Mouse (Mus musculus) gonadal fat pad, adult 2 months (tissue): ENCODE data around the gene Mdga1. TPM values are rescaled to one million over a fixed set of nuclear protein-coding genes. Genes with fewer than 3 reads are reported as not detected.

Source experiments
- DNase-seq: peaks from one replicate; pipeline ENCODE4 v3.0.0-alpha.2; 2012; ENCODE audit warnings: low read depth
- polyA plus RNA-seq: library from polyadenylated mRNA; depleted of rRNA; stranded (reverse); fragments of >200 nt; gene quantifications from 2 replicates; pipeline ENCODE4 v1.2.3, GENCODE M21; 2012; rRNA removed

Mdga1 gene
- polyA plus RNA-seq, result 1.3 and 1.7 TPM in 2 replicates

DNA sequence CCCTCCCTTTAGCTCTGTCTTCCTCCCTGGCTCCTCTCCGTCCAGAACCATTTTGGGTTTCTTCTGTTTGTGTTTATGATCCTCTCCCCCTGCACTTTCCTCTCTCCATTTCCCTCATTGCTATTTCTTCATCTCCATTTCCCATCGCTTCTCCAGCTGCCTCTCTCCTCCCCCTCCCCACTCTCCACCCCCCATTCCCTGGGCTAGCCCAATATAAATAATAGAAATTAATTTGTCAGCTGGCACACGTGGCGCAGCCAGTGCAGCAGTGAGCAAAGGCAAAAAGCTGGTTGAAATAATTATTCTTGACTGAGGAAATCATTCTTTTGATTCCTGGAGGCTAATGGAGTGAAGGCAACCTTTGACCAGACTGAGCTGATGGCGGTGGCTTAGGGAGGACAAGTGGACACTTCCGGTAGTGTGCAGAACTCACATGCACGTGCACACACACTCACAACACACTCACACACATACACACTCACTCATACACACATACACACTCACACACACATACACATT is at the start of gene Mdga1:
Gene Mdga1 (minus strand): TSS at position 51 of the 519 bp plus-strand sequence.
- no peak for DNase-seq

DNA sequence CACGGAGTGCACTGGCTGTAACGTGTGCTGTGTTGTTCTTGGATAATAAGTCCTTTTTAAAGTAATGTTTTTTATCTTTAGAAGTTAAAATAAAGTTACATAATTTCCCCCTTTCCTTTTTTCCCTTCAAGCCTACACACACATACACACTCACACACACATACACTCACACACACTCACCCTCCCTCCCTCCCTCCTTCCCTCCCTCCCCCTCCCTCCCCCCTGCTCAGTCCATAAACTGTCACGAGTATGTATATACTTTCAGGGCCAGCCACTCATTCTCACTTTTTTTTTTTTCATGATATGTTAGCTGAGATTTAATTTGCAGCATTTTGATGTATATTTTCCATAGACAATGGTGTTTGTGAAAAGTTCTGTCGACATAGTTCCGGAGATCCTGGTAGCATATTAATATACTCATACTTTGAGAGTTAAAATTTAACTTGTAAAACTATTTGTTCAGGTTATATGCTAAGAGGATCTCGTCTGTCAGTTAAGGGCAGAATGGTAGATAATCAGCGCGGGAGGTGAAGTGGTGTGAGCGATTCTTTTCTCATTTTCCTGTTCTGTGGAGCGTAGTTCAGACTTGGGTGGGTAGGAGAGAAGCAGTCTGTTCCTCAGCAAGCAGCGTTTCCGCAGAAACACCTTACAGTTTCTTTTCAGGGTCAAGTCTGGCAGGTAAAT is 49.2 kb upstream of the Mdga1 start:
- no peak for DNase-seq

GRCm38 (mm10) chr17:30014660-30015059 is 44.8 kb upstream of the Mdga1 start:
- DNase-seq, result no peak

- no peak for DNase-seq
Measured at GRCm38 (mm10) chr17:30008392-30008791, 38.5 kb upstream of the Mdga1 start.

- DNase-seq, result no peak
Measured at GRCm38 (mm10) chr17:30007883-30008282, 38.0 kb upstream of the Mdga1 start.

DNA sequence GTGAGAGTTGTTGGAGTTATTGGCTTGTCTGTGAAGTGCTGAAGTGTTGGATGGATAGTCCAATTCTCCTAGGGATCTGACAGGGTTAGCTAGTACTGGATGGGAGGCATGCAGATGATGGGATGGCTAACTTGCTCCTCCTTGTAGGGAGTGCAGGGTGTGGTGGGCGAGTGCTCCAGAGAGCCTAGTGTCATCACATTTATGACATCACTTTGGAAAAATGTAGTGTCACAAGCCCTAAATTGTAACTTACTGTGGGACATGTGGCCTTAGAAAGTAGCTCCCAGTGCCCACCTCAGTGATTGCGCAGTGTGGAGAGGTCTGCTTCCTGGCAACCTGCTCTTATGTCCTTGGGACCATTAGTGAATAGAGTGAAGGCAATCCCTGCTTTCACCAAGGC is 37.0 kb upstream of the Mdga1 start:
- DNase-seq, result no peak

GRCm38 (mm10) chr17:30005451-30005941 is 35.6 kb upstream of the Mdga1 start:
- no peak for DNase-seq

GRCm38 (mm10) chr17:30005103-30005443 is 35.2 kb upstream of the Mdga1 start:
- DNase-seq, result no peak

DNA sequence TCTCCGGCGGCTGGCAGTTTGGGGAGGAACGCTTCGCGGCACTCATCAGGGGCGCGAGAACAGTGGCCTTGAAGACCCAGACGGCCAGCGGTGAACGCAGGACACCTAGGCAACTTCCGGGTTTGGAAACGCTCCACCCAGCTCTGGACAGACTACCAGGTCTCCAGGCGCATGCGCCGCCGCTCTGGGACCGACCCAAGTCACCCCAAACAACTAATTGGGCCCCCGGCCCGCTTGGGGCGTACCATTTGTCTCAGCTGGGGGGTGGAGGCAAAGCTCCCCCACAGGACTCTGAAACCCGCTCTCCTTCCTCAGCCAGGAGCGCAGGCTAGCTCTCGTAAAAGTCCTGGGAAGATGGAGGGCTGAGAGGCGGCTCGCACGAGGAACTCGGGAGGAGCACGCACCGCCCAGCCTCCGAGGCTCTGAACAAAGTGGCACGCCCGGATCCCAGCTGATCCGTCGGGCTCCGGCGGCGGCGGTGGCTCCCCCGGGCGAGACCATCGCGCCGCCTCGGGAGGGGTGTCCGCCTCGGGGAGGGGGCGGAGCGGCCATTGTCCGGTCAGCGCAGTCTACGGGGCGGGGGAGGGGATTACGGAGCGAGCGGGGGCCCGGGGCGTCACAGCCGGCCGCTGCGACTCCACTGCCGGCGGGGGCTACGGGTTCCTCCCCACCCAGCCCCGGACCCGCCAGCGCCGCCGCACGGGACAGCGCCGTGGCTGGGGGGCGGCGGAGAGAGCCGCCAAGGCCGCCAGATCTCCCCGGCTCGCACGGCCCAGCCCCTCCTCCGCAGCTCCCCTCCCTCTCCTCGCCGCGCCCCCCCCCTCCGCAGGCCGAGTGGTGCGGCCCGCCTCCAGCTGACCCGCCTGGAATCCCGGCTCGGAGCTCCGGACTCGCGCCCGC is 34.6 kb upstream of the Mdga1 start, which contains the start of gene Zfand3:
Gene Zfand3 (plus strand): TSS at position 531 of the 900 bp plus-strand sequence.
- no peak for DNase-seq

- DNase-seq, result no peak
Measured at GRCm38 (mm10) chr17:29998566-29999295, 28.8 kb upstream of the Mdga1 start.

DNA sequence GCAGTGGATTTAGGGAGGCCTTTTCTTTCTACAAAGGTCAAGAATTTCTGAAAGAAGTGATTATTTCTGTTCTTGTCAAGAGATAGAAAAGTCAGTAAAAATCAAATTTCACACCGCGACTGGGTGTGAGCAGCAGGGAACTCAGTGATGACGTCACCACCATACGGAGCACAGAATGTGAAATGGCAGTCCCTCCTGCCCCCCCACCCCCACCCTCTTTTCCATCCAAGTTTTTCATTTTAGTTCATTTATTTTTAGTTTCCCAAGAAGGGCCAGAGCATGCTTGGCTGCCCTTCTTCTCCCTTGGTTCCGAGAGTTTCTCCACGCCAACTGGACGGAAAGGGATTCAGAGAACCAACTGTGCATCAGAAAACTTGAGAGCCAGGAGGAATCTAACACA is 27.8 kb upstream of the Mdga1 start:
- no peak for DNase-seq

DNA sequence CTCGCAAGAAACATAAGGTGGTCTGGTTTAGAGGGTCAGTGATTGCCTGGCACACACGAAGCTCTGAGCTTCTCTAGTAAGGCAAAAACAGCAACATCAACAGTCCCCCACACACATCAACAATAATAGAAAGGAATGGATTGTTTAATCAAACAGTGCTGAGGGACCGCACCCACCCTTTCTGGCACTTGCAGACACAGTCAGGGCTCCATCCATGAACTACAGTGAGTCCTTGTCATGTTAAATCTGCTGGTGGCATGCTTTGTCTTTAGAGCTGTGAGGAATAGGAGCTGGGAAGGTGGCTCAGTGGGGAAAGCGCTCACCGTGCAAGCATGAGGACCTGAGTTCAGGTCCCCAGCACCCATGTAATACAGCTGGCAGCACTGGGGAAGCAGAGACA is 26.1 kb upstream of the Mdga1 start:
- DNase-seq, result no peak

DNA sequence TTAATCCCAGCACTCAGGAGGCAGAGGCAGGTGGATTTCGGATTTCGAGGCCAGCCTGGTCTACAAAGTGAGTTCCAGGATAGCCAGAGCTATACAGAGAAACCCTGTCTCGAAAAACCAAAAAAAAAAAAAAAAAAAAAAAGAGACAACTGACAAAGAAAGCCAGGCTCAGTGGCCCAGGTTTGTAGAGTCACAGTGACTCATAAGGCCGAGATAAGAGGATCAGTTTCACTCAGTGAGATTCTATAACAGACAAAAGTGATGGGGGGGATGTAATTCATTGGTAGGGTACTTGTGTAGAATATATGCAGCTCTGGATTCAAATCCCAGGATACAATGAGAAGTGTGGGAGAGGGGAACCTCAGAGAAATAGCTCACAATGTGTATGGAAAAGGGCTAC is 24.6 kb upstream of the Mdga1 start:
- no peak for DNase-seq

GRCm38 (mm10) chr17:29994011-29994410 is 24.1 kb upstream of the Mdga1 start:
- DNase-seq, result no peak

DNA sequence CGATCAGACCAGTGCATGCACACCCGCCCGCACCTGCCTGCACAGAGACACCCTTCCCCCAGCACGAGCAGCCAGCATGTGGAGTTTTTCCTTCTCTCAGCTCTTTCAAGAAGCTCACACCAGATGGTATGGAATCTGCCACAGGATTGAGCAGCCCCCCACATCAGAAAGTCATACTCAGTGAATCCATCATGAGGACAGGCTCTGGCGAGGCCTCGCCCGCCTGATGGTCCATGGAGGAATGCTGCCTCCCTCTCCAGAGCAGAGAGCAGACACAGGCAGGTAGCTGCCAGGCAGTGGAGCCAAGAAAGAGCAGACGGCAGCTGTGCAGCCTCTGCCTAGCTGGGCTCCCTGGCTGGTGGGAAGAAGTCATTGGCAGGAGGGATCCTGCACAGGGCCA is 23.6 kb upstream of the Mdga1 start:
- DNase-seq, result no peak

GRCm38 (mm10) chr17:29990845-29991244 is 21.0 kb upstream of the Mdga1 start:
- no peak for DNase-seq

- DNase-seq, result no peak
Measured at GRCm38 (mm10) chr17:29990136-29990535, 20.2 kb upstream of the Mdga1 start.

DNA sequence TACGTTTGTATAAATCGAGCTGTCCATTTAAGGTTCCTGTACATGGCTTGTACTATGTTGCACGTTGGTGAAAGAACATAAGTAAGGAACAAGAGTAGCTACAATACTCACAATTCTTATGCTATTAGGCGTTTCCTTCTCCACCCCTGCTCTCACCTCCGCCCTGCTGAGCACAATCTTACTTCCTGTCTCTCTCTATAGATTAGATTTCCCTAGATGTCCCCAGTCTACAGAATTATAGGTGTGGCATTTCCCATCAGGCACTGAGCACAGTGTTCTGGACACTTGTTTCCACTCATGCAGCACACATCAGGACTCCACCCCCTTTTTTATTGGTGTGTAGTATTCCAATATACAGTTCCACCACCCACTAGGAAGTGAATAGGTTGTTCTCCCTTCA is 19.8 kb upstream of the Mdga1 start:
- DNase-seq, result no peak

DNA sequence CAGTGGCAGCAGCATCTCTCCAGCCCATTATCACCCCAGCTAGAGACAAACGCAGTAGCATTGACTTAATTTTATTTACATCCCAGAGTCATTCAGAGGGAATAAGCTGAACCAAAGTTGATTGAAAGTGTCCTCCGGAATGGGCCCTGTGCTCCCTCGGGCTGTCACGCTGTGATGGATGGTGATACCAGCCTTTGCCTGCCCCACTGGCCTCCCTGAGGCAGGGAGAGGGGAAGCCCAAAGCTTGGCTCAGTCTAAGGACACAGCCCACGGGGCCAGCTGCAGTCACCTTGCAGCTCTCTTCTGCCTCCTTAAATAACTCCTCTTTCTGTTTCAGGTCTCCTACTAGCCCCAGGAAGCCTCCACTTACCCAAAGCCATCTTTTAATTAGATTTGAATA is 18.3 kb upstream of the Mdga1 start:
- no peak for DNase-seq

- DNase-seq, result no peak
Measured at GRCm38 (mm10) chr17:29985534-29985933, 15.6 kb upstream of the Mdga1 start.

- DNase-seq, result no peak
Measured at GRCm38 (mm10) chr17:29984931-29985330, 15.0 kb upstream of the Mdga1 start.

- DNase-seq, result no peak
Measured at GRCm38 (mm10) chr17:29983190-29983589, 13.3 kb upstream of the Mdga1 start.
